Mouse (Mus musculus) liver, adult (tissue): Measurements from ENCODE around the gene Far1.

Source experiments
- GATA4 ChIP-seq: IDR thresholded peaks from 2 replicates; pipeline ENCODE4 v1.6.1; 2014; ENCODE audit warnings: mild to moderate bottlenecking, low read length; ENCODE audit not compliant: insufficient replicate concordance

Gene Far1

GRCm38 (mm10) chr7:113513286-113513962, at the start of gene Far1:
Gene Far1, plus strand, starts transcription at chr7:113513834.
- peak; percentile 17; the same call in 1 of the 2 replicates for TF ChIP-seq GATA4

GRCm38 (mm10) chr7:113468345-113468744, 45.3 kb upstream of the Far1 start:
- TF ChIP-seq GATA4 = no peak

- TF ChIP-seq GATA4 = no peak
Measured at GRCm38 (mm10) chr7:113470671-113471070, 43.0 kb upstream of the Far1 start.

- no peak for TF ChIP-seq GATA4
Measured at GRCm38 (mm10) chr7:113471653-113472052, 42.0 kb upstream of the Far1 start.

GRCm38 (mm10) chr7:113495792-113496191, 17.8 kb upstream of the Far1 start:
- TF ChIP-seq GATA4 = no peak

- no peak for TF ChIP-seq GATA4
Measured at GRCm38 (mm10) chr7:113498413-113498812, 15.2 kb upstream of the Far1 start.

- TF ChIP-seq GATA4 = no peak
Measured at GRCm38 (mm10) chr7:113499821-113500220, 13.8 kb upstream of the Far1 start.

GRCm38 (mm10) chr7:113502453-113502852, 11.2 kb upstream of the Far1 start:
- TF ChIP-seq GATA4 = no peak

GRCm38 (mm10) chr7:113505047-113505446, 8.6 kb upstream of the Far1 start:
- no peak for TF ChIP-seq GATA4

GRCm38 (mm10) chr7:113505516-113506045, 8.1 kb upstream of the Far1 start:
- no peak for TF ChIP-seq GATA4

GRCm38 (mm10) chr7:113507846-113508245, 5.8 kb upstream of the Far1 start:
- TF ChIP-seq GATA4 = no peak

GRCm38 (mm10) chr7:113511396-113511795, 2.2 kb upstream of the Far1 start:
- no peak for TF ChIP-seq GATA4

- no peak for TF ChIP-seq GATA4
Measured at GRCm38 (mm10) chr7:113512527-113513285, 928 bp upstream of the Far1 start.

- TF ChIP-seq GATA4 = no peak
Measured at GRCm38 (mm10) chr7:113513963-113514649, 472 bp downstream of the Far1 start.

GRCm38 (mm10) chr7:113515831-113516230, 2.2 kb downstream of the Far1 start:
- TF ChIP-seq GATA4 = no peak

- TF ChIP-seq GATA4 = no peak
Measured at GRCm38 (mm10) chr7:113518419-113518818, 4.8 kb downstream of the Far1 start.

GRCm38 (mm10) chr7:113518961-113519360, 5.3 kb downstream of the Far1 start:
- no peak for TF ChIP-seq GATA4
